Mouse (Mus musculus) left cerebral cortex, adult 11 months (tissue): ENCODE results near the gene Tmem138.
A peak's percentile ranks its signal among the peaks of the same experiment; 100 is the strongest.

ENCODE experiments used
- DNase-seq: peaks from one replicate; pipeline ENCODE4 v3.0.0; 2022; ENCODE audit warnings: low spot score

Tmem138 gene

GRCm38 (mm10) chr19:10576690-10577561 is at the start of gene Tmem138, which contains the start of gene Cyb561a3:
Tmem138 (minus strand) TSS chr19:10577362.
Cyb561a3 (plus strand) TSS chr19:10577172.
- DNase-seq, result peak; percentile 88

GRCm38 (mm10) chr19:10608573-10609240 is 31.5 kb upstream of the Tmem138 start:
- DNase-seq, result no peak

- DNase-seq, result no peak
Observed at GRCm38 (mm10) chr19:10605901-10606622, 28.9 kb upstream of the Tmem138 start.

GRCm38 (mm10) chr19:10605293-10605900 is 28.2 kb upstream of the Tmem138 start, which contains the start of the genes Ddb1 and Tkfc:
Ddb1 (plus strand) TSS chr19:10605327.
Tkfc (minus strand) TSS chr19:10605654.
- DNase-seq, result peak; percentile 98

- no peak for DNase-seq
Observed at GRCm38 (mm10) chr19:10604534-10604933, 27.4 kb upstream of the Tmem138 start.

- no peak for DNase-seq
Observed at GRCm38 (mm10) chr19:10603660-10604523, 26.7 kb upstream of the Tmem138 start.

- DNase-seq, result peak; percentile 78
Observed at GRCm38 (mm10) chr19:10602787-10603186, 25.6 kb upstream of the Tmem138 start.

GRCm38 (mm10) chr19:10602247-10602769 is 25.1 kb upstream of the Tmem138 start:
- DNase-seq, result no peak

- DNase-seq, result no peak
Observed at GRCm38 (mm10) chr19:10599648-10600047, 22.5 kb upstream of the Tmem138 start.

- no peak for DNase-seq
Observed at GRCm38 (mm10) chr19:10598188-10598587, 21.0 kb upstream of the Tmem138 start.

GRCm38 (mm10) chr19:10591659-10592377 is 14.7 kb upstream of the Tmem138 start:
- no peak for DNase-seq

- DNase-seq, result no peak
Observed at GRCm38 (mm10) chr19:10590301-10590700, 13.1 kb upstream of the Tmem138 start.

- no peak for DNase-seq
Observed at GRCm38 (mm10) chr19:10589127-10589857, 12.1 kb upstream of the Tmem138 start.

- no peak for DNase-seq
Observed at GRCm38 (mm10) chr19:10587231-10587630, 10.1 kb upstream of the Tmem138 start.

GRCm38 (mm10) chr19:10585112-10585511 is 8.0 kb upstream of the Tmem138 start:
- DNase-seq, result no peak

GRCm38 (mm10) chr19:10583550-10584146 is 6.5 kb upstream of the Tmem138 start:
- no peak for DNase-seq

GRCm38 (mm10) chr19:10581984-10582383 is 4.8 kb upstream of the Tmem138 start:
- no peak for DNase-seq

- DNase-seq, result no peak
Observed at GRCm38 (mm10) chr19:10580761-10581160, 3.6 kb upstream of the Tmem138 start.

GRCm38 (mm10) chr19:10580102-10580501 is 2.9 kb upstream of the Tmem138 start:
- no peak for DNase-seq
